Mouse (Mus musculus) adrenal gland, adult 8-10 months (tissue): ENCODE data around the gene Commd8. TPM values are rescaled to one million over a fixed set of nuclear protein-coding genes. Genes with fewer than 3 reads are reported as not detected.

ENCODE experiments used
- DNase-seq: peaks from one replicate; pipeline ENCODE4 v3.0.0; 2022
- total RNA-seq, 4 experiments: library from RNA; stranded (reverse); gene quantifications; 2 replicates each; pipeline ENCODE4 v1.2.4; 2022

The Commd8 gene
- total RNA-seq = 10 to 100 TPM; 63.1 to 68.4 (median 67.8) TPM

DNA sequence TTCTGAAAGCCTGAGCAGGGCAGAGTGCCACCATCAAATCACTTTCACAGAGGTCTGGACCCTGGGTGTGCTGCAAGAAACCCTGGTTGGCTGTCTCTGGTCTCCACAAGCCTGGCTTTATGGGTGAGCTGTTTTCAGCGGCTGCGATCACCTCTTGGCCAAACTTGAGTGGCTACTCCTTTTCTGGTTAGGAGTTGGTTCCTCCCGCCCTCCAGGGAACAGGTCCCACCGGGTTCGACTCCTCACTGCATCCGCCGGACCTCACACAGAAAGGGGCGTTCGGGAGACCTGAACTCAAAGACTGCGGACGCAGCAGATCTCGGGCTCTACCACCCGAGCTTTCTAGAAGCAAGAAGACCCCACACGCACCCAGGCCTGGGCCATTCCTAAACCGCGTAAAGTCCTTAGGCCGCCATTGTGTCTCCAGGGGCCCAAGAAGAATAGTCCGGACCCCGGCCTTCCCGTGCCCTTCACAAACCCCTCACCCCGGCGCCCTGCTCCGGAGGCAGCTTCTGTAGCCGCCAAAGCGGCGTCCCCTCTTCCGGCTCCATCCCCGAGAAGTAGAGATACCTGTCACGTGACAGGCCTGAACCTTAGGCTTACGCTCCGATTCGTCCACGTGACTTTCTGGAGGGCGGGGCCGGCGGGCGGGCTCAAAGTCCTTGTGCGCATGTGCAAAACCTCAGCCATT, at the start of gene Commd8:
Commd8 (minus strand) TSS at position 596 of the 691 bp plus-strand sequence.
- peak; percentile 94 for DNase-seq

DNA sequence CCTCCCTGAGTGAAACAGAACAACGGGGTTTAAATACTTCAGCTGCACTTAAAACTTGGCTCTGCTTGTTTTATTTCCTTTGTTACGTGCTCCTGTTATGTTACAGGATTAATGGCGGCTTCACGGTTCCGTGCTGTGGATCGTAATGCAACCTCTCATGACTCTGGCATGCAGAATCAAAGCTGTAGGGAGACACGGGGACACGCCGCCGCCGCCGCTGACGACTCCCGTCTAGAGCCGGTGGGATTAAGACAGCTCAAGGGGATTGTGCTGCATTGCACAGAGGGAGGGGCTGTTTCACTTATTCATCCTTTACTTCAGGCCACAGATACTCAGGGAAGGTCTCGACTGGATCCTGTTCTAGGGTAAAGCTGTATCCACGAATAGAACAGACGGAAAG, 43.8 kb upstream of the Commd8 start:
- DNase-seq = no peak

DNA sequence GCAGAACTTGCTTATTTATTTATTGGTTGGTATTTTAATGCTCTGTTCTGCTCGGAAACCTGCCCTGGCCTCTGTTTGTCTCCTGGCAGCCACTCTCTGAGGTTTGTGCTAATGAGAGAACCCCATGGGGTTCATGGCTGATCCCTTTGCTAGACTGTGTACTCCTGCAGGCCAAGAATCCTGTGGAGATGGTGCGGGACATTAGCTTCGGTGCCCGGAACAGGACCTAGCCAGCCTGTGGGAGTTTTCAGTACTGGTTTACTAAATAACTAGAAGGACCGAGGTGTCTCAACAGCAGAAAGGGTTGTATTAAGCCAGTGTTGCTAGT, 42.8 kb upstream of the Commd8 start:
- no peak for DNase-seq

DNA sequence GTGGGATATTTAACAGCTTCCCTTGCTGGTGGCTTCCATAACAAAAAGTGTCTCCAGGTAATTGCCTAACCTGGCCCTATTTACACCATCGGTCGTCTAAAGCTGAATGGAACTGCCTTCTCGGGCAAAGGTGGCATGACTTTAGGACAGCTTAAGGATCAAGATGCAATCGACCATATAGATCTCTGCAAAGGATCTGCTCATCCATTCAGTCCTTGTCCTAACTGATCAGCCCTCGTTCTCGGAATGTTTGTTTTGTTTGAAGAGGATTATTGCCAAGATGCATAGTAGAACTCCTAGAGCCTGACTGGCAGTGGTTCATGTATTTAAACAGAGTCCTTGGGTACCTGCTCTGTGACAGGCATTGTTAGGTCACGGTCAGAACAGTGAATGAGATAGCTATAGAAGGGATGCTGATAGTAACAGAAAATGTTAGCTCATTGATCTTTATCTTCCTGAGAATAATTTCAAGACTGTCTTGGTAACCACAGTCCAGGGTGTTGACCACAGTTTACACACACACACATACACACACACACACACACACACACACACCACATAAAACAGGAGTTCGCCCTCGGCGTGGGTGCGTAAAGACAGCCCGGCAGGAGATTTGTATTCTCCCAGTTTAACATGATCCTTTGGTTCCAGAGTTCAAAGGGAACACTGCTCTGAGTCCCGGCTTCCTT, 42.3 kb upstream of the Commd8 start:
- no peak for DNase-seq

DNA sequence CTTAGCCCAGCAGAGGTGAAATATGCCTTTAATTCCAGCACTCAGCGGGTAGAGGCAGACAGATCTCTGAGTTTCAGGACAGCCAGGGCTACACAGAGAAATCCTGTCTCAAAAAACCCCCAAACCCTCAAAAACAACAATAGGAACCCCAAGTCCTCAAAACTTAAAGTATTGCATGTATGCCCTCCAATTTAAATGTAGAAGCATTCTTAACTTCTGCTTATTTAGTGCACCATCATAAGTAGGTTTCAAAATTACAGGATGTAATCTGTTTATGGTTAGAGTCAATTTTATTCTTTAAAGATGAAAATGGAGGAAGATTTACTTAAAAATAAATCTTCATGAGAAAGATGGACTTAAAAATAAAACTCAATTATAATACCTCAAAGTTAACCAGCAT, 40.5 kb upstream of the Commd8 start:
- no peak for DNase-seq

DNA sequence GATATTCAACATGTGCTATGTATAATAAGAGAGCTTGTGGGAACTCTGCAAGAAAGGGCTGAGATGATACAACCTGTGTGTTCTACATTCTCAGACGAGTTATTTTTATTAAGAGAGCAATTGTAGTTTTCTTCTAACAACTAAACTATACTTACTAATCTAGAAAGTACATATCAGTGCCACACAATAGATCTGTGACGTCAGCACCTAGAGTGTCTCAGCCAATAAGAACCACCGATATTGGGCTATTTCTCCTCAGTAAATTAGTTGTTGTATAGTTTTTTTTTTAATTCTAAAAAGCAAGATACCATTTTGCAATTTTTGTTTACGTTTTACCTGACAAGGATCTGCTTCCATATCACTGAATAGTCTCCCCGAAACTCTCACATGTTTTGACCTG, 37.3 kb upstream of the Commd8 start:
- DNase-seq = no peak

DNA sequence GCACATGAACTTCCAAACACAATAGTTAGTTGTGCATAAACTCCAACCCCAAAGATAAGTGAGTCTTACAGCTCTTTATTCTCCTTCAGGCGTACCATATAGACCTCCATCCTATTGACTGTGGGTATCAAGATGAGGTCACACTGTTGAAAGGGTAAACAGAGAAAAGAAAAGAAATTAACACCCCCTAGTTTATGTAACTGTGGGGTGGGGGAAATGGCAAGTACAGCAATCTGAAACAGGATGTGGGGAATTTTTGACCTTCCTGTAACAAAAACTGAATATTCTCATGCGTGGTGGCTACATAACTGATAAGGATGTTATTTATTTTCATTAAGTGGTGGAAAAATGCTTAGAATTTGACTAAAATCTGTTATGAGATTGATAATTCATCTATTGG, 36.5 kb upstream of the Commd8 start:
- no peak for DNase-seq

DNA sequence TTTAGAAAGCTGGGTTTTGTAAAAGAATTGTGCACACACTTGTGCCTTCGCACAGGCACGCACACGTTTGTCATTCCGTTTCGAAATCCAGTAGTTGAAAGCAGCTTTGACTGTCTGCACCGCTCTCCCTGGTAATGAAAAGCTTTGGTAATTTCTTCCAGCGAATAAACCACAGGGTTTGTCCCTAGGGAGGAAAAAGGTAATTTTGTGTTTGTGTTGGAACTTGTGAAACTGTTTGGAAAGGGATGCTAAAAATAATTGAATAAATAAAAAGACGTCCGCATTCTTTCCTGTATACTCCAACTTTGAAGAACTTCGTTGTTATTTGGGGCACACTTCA, 35.7 kb upstream of the Commd8 start:
- no peak for DNase-seq

DNA sequence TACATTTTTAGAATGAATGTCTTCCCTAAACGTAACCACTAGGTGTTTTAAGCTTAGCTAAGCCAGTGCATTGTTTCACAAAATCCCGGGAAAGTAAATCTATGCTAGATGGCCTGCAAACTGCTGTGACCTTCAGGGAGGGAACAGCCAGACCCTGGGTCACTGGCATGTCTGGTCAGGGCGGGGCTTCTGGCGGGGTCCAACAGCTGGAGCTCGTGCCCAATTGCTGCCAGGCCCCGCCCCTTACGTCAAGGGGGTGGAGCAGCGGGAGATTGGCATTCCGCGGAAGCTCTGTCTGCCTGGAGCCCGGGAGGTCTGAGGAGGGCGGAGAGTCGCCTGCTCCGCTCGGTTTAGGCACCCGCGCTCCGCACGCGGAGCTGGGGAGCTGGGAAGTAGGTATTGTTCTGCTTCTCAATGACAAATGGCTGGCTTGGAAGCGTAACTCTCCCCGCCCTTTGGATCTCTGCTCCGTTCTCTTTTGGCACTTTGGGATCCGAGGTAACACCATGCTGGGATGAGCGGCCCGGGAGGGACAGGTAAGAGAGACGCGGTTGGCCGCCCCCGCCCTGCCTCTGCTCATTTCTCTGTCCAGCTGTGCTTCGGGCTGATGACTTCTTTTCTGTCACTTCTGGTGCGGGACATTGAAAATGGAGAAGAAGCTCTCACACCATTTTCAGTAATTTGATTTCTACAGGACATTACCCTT, 35.2 kb upstream of the Commd8 start:
- DNase-seq = peak; percentile 94

DNA sequence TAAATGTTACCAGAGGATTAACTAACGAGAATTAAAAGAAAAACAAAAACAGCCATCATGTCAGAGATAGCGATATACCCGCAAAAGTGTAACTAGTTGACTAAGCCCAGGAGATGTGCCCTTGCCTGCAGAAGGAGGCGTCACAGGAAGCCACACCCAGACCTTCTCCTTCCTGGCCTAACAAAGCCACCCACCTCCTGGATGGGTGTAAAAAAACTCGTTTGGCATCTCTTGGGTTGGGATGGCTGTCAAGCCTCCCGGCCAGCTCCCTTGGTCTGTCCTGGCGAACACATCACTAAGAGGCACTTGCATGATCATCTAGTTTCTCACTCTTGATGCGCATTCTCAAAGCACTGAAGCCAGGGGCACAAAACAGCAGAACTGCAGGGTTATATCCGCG, 34.0 kb upstream of the Commd8 start:
- DNase-seq = no peak

DNA sequence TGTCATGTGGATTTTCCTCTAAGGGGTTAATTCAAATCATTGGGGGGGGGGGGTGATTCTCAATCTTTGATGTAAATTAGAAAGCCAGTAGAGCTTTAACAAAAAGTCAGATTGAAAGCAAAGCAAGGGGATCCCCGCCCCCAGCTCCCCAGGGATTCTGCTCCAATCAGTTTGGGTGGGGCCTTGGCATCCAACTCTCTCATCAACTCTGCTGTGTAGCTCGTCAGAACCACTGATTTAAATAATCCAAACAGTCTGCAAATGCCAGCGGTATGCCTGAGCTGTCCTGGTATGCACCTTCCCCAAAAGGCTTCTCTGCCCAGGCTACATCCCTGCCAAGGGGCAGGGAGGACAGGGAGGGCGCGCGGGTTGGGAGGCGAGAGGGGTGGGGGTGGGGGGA, 33.6 kb upstream of the Commd8 start:
- no peak for DNase-seq

DNA sequence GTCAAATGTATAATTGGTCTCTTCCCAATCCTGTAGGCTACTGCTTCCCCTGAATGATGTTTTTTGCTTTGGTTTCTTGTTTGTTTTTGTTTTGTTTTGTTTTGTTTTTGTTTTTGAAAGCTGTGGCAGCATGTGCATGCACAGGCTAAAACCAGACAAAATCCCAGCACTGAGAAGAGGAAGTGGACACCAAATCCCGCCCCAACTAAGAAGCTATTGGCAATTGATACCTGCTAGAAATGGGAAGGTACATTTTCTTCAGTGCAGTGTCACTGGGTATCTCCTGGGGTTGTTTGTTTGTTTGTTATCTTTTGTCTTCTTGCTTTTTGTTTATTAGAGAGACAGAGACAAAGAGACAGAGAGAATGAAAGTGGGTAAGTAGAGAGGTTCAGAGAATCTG, 27.5 kb upstream of the Commd8 start:
- DNase-seq = no peak

DNA sequence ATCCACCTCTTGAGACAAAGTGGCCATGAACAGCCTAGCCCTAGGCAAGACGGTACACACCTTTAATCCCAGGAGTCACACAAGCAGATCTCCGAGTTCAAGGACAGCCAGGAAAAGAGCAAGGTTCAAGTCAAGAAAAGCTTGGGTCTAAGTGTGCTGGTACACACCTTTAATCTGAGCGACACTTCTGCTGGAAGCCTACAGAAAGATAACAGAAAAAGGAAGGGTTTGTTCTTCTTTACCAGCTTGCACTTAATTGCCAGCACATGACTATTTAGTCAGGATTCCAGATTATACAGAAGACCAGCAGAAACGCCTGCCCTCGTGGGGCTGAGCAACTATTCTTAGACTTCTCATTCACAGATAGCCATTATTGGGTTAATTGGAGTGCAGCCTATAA, 23.9 kb upstream of the Commd8 start:
- no peak for DNase-seq

DNA sequence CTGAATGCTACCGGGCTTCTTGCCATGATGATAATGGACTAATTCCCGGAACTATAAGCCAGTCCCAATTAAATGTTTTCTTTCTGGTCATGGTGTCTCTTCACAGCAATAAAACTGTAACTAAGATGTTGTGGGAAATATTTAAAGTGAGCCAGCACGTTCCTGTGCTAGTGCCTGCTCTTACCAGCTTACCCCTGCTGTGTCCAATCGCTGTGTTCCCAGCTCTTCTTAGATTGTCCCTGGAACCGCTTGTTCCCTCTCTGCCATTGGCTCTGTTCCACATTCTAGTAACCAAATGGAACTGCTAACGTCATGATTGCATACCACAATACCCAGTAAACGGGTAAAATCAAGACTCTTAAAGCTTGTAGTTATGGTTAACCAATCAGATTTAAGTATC, 23.2 kb upstream of the Commd8 start:
- DNase-seq = no peak

DNA sequence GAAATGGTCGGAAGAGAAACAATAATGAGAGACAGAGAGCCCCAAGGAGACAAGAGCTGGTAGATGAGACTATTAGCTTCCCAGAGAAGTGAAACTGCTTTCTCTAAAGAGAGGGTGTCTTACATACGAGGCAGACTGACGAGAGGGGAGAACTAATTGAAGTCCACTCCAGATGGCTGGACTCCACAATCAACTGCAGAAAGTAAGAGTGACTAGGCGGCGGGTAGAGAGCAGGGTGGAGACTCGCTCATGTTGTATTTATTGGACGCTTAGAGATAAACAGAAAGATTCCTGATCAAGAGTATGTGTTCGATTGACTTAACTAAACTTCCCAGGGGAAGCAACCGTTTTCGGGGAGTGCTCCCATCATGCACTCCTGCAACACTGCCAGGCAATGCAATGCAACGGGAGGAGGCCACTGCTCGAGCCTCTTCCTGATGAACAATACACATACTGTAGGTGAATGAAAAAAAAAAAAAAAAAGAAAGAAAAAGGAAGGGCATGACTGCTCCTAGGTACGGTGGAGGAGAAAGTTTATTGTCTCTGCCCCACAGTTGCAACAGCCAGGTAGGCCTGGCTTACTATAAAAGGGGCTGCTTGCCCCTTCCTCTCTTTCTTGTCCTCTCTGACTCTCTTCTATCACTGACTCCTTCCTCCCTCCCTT, 16.6 kb upstream of the Commd8 start:
- no peak for DNase-seq

DNA sequence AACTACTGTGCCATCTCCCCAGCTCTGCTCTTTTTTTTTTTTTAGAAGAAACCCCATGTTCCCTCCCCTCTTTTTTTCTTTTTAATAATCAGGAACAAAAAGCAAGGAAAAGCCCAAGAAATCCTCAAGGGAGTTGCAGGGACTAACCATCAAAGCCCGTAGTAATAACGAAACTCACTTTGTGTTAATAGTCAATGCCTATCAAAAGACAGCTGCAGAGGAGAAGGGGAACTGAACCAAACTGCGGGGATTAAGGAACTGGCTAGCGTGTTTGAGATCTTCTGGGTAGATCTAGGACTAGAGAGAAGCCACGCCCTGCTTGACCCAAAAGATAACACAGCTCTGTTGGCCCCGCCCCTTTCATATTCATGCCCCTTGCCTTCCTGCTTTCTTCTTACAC, 15.9 kb upstream of the Commd8 start:
- DNase-seq = no peak

DNA sequence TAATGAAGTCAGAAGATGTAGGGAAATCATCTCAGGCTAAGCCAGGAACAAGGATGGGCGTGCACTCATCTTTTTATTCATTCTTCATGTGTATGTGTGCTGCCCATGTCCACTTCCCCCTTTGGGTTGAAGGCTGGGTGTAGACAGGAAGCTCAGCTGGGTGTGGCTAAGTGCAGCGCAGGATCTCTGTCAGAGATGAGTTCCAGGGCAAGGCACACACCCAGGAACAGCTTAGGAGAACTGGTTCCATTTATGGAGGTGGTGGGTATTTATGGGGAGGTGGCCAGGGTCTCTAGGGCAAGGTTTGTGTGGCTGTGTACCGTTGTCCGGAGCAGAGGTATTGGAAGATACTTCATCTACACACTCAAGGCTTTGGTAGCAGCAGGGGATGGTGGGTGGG, 14.8 kb upstream of the Commd8 start:
- no peak for DNase-seq

DNA sequence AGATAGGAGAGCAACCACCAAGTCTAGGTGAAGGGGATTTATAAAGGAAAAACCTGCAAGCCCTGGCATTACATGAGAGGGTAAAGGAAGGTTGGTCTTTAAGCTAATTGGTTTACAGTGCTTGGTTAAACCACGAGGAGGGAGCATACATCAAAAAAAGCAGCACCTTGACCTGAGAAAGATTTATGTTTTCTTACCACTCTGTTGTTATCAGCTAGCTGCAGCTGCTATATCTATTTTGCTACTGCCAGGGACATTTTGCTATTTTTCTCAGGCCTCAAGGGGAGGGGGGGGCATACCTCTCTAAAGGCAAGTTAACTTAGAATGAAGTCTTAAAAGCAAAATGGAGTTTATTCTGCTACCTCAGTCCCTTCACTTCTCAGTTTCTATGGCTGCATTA, 13.2 kb upstream of the Commd8 start:
- no peak for DNase-seq

DNA sequence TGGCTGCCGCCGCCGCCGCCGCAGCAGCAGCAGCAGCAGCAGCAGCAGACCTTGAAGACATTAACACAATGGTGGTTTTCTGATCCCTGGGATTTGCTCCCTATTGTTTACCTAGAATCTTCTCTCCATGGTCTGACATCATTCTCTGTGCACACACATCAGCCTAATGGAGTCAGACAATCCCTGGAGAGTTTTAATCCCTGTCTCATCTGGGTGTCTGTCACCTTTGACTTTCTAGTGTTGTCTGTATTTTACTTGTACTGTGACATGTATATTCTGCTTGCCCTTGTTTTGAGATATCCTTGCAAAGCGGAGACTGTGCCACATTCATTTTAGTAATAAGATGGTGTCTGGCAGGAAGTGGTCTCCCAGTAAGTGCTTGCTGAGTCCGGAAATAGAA, 7.5 kb upstream of the Commd8 start:
- DNase-seq = no peak

DNA sequence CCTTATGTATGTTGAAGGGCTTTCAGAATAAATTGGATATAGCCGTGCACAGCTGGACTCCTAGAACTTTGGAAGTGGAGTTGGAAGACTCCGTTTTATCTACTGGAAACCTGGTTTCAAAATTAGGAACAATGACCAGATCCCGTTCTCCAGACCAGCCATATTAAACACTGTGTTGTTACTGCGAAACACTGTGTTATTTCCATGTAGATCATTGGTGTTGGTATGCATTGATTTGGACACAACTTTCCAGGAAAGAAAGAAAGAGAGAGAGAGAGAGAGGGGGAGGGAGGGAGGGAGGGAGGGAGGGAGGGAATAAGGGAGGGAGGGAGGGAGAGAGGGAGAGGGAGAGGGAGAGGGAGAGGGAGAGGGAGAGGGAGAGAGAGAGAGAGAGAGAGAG, 7.1 kb upstream of the Commd8 start:
- DNase-seq = no peak

DNA sequence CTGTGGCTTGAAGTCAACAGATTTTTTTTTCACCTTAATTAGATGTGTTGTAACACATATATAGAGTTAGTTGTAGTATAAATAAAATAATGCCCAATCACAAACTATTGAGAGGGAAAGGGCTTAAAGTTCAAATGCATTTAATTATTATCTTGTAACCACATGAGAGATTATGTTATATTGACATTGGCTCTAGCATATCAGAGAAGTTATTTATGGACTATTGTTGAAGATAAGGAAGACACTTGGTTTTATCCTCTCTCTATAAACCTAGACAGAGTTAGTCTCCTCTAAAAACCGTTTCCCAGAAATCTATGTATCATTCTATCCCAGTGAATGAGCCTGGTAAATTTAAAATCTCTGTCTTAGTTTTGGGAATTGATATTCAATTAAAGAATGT, 5.5 kb upstream of the Commd8 start:
- DNase-seq = no peak

DNA sequence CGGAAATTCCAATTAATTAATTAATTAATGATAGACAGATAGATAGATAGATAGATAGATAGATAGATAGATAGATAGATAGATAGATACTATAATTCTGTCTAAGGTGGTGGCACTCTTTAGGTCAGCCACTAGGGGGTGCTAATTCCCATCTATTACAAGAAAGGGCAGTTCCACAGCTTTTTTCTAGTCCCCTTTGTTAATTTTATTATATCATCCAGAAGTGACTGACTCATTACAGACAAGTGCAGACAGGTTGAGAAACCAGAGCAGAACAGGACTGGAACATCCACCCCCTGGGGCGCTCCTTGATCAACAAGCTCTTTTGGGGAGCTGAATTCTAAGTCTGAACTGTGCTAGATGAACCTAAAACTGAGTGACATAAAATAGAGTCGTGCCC, 4.7 kb upstream of the Commd8 start:
- peak; percentile 20 for DNase-seq

DNA sequence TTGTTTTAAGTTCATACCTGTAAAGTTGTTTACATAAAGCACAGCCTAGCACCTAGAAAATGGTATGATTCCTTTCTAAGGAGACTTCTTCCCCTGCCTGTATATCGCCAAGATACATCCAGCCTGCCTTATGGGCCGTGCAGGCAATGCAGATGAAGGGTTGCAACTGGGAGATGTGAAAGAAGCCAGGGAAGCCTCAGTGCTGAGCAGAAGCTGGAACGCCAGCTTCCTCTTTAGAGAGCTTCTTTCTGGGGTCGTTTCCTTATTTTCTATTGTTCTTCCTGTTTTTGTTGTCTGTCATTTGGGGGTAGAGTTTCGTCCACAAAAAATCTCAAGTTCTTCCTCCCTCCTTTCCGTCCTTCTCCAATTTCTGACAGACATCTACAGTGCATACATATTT, 2.1 kb upstream of the Commd8 start:
- DNase-seq = no peak

DNA sequence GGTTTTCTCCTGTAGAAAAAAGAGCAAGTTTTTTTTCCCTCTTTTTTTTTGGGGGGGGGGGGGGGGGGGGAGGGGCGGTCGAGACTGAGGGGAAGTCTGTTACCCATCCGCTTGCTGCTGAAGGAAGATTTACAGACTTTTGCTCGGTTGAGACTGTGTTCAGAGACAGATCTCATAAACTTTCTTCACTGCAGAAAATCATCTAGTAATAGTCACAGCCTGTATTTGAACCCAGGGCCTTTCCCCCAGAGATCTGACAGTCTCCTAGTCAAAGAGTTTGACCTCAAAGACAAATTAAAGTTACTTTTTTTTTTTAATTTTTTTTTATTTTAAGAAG, 264 bp upstream of the Commd8 start:
- DNase-seq = no peak
